ENCODE assay signal across 14 mouse cellular contexts in genomic region chr8:121589205-121589726, GRCm38 (mm10). TPM values are rescaled to one million over a fixed set of nuclear protein-coding genes. Genes with fewer than 3 reads are reported as not detected.
DNase-seq lines count a peak whose midpoint lies in the region; ATAC-seq and TF ChIP-seq lines count a peak whose summit lies in the region.
"Had no signal": no experiment of that assay in that cellular context is flagged by ENCODE, and none has a peak within 500 bp of the region (broad histone marks: within the 10 kb centered on the region; RNA-seq: fewer than 3 reads in every experiment).

No protein-coding gene starts in this region.

- no peaks in the 10 kb centered on the region for H3K27me3 ChIP-seq in heart, embryonic 12.5 days (replicated peaks)
- H3K27me3 ChIP-seq in heart, adult 2 months (ENCODE audit: control insufficient read depth, insufficient read depth, low read length) = no peaks in the 10 kb centered on the region
- H3K27me3 ChIP-seq in testis, adult 2 months (ENCODE audit: control insufficient read depth, insufficient read depth, low read length) = no peaks in the 10 kb centered on the region
- H3K27me3 ChIP-seq in intestine, postnatal 0 days (replicated peaks; ENCODE audit: control insufficient read depth, insufficient read depth, low read length) = no peaks in the 10 kb centered on the region
- H3K27me3 ChIP-seq: embryonic facial prominence, embryonic 15.5 days had no signal

- peak overlapping the region; percentile 97; the same call in 1 of the 2 replicates for H3K4me2 ChIP-seq in heart, embryonic 12.5 days
- H3K4me2 ChIP-seq in intestine, postnatal 0 days (replicated peaks; ENCODE audit: low read depth) = 0 out of 2 replicates have a peak overlapping the region, but pooled peaks have one; percentile 73

- no peak for ATAC-seq in heart, embryonic 12.5 days (ENCODE audit: insufficient number of reproducible peaks, low FRiP score)
- ATAC-seq in intestine, postnatal 0 days = no peak

- H3K9me3 ChIP-seq in heart, embryonic 12.5 days (replicated peaks) = no peaks in the 10 kb centered on the region
- H3K9me3 ChIP-seq in intestine, postnatal 0 days (ENCODE audit: control insufficient read depth) = no peaks in the 10 kb centered on the region
- H3K9me3 ChIP-seq: embryonic facial prominence, embryonic 15.5 days had no signal

- TF ChIP-seq EP300 in heart, adult 2 months (IDR thresholded peaks at IDR 0.05; ENCODE audit: insufficient read depth, low read depth, low read length) = no peak

- H3K36me3 ChIP-seq in heart, embryonic 12.5 days = peaks cover 11% of the 10 kb centered on the region
- H3K36me3 ChIP-seq in heart, adult 2 months (ENCODE audit: control insufficient read depth, insufficient read depth, low read length) = peaks cover 5% of the 10 kb centered on the region; the same call in 1 of the 2 replicates
- no peaks in the 10 kb centered on the region for H3K36me3 ChIP-seq in testis, adult 2 months (ENCODE audit: control insufficient read depth, insufficient read depth, low read length)
- peaks cover 12% of the 10 kb centered on the region for H3K36me3 ChIP-seq in intestine, postnatal 0 days (ENCODE audit: control insufficient read depth, insufficient read depth)

- peaks cover 9% of the 10 kb centered on the region for H3K79me2 ChIP-seq in heart, adult 2 months (replicated peaks; ENCODE audit: control insufficient read depth, insufficient read depth, low read length)

- peak overlapping the region; percentile 45; the same call in 1 of the 2 replicates for H3K9ac ChIP-seq in heart, embryonic 12.5 days
- no peak overlapping the region for H3K9ac ChIP-seq in heart, adult 2 months (ENCODE audit: low read depth, low read length)
- H3K9ac ChIP-seq in intestine, postnatal 0 days (ENCODE audit: low read depth, low read length) = no peak overlapping the region
- H3K9ac ChIP-seq: embryonic facial prominence, embryonic 15.5 days had no signal

- 15% methylated on average over 2 of the region's 2 CpGs for WGBS in heart, embryonic 12.5 days
- 29% methylated on average over 2 of the region's 2 CpGs for WGBS in heart, adult 2 months
- 34% methylated on average over 2 of the region's 2 CpGs for WGBS in intestine, postnatal 0 days

- H3K27ac ChIP-seq in heart, embryonic 12.5 days (ENCODE audit: poor library complexity, severe bottlenecking) = peak overlapping the region; percentile 32
- no peak overlapping the region; the same call in 1 of the 2 replicates for H3K27ac ChIP-seq in heart, adult 2 months
- H3K27ac ChIP-seq in testis, adult 2 months (ENCODE audit: control insufficient read depth, insufficient read depth, low read depth, low read length) = peak overlapping the region; percentile 87
- no peak overlapping the region for H3K27ac ChIP-seq in intestine, postnatal 0 days (ENCODE audit: low read depth, low read length)

- no peak for DNase-seq in heart, adult 2 months
- no peak for DNase-seq in testis, postnatal 14 days (ENCODE audit: low spot score)
- DNase-seq in adrenal gland, postnatal 36 days = no peak
- DNase-seq in urinary bladder, postnatal 36 days (ENCODE audit: low spot score in 2 of 2) = no peak
- DNase-seq in kidney, adult 8-10 months = no peak
- DNase-seq: kidney, postnatal 36 days; thymus, adult 2 months had no signal

- intact Hi-C loops in heart, adult 2 months (cut with DNase I) = no loop called here

- H3K4me3 ChIP-seq in heart, embryonic 12.5 days = no peak overlapping the region
- H3K4me3 ChIP-seq in heart, adult 2 months = no peak overlapping the region
- peak overlapping the region; percentile 90 for H3K4me3 ChIP-seq in testis, adult 2 months (ENCODE audit: control insufficient read depth, low read depth, low read length)
- H3K4me3 ChIP-seq in intestine, postnatal 0 days (ENCODE audit: low read depth, low read length) = no peak overlapping the region

- H3K4me1 ChIP-seq in heart, embryonic 12.5 days (replicated peaks) = peaks cover 24% of the 10 kb centered on the region
- H3K4me1 ChIP-seq in heart, adult 2 months (ENCODE audit: control insufficient read depth, insufficient read depth, low read length) = peaks cover 25% of the 10 kb centered on the region
- peaks cover 29% of the 10 kb centered on the region for H3K4me1 ChIP-seq in testis, adult 2 months (ENCODE audit: control insufficient read depth, insufficient read depth, low read length)
- peaks cover 14% of the 10 kb centered on the region for H3K4me1 ChIP-seq in intestine, postnatal 0 days (replicated peaks; ENCODE audit: control insufficient read depth, insufficient read depth, low read length)

- no peak for TF ChIP-seq CTCF in heart, adult 2 months (IDR thresholded peaks at IDR 0.05)
- no peak for TF ChIP-seq CTCF in testis, adult 2 months (IDR thresholded peaks at IDR 0.05; ENCODE audit: control insufficient read depth, insufficient read depth, insufficient replicate concordance, low read depth, low read length)
- TF ChIP-seq CTCF in intestine, postnatal 0 days (IDR thresholded peaks at IDR 0.05; ENCODE audit: low read depth) = no peak

- TF ChIP-seq POLR2A in heart, adult 2 months (IDR thresholded peaks at IDR 0.05; ENCODE audit: insufficient read depth, low read depth, low read length) = no peak
- TF ChIP-seq POLR2A in testis, adult 2 months (IDR thresholded peaks at IDR 0.05; ENCODE audit: control insufficient read depth, low read depth, low read length) = no peak

RNA-seq across cellular contexts. Expression of gene Map1lc3b, which starts 0.9 kb away (rescaled TPM):
- polyA plus RNA-seq in heart, embryonic 12.5 days (2016; fragmentation: Nextera tagmentation; extraction: Ambion mirVana) = 176 and 182 TPM in 2 replicates
- 100 to 1,000 TPM; 235 to 277 TPM for total RNA-seq in heart, adult 2 months (2021)
- 129 and 131 TPM in 2 replicates for polyA plus RNA-seq in heart, adult 2 months (2012; rRNA removed)
- polyA plus RNA-seq in testis, adult 2 months (2012; rRNA removed) = 22.6 and 26.5 TPM in 2 replicates
- 264 and 267 TPM in 2 replicates for polyA plus RNA-seq in intestine, postnatal 0 days (2015; fragmentation: Nextera tagmentation; extraction: Ambion mirVana)
- total RNA-seq in adrenal gland, postnatal 36 days (2021) = 100 to 1,000 TPM; 179 to 206 TPM

RNA-seq across cellular contexts. Expression of gene Fbxo31, which starts 10.7 kb away (rescaled TPM):
- polyA plus RNA-seq in heart, embryonic 12.5 days (2016; fragmentation: Nextera tagmentation; extraction: Ambion mirVana) = 13.7 and 15.7 TPM in 2 replicates
- 100 to 1,000 TPM in 1 of 2 experiments, 10 to 100 TPM in 1; 96.7 to 124 TPM for total RNA-seq in heart, adult 2 months (2021)
- 74.4 and 106 TPM in 2 replicates for polyA plus RNA-seq in heart, adult 2 months (2012; rRNA removed)
- polyA plus RNA-seq in testis, adult 2 months (2012; rRNA removed) = 6.1 and 6.8 TPM in 2 replicates
- 4.5 and 5.6 TPM in 2 replicates for polyA plus RNA-seq in intestine, postnatal 0 days (2015; fragmentation: Nextera tagmentation; extraction: Ambion mirVana)
- total RNA-seq in adrenal gland, postnatal 36 days (2021) = 10 to 100 TPM; 45.4 to 54.8 TPM

RNA-seq across cellular contexts. Expression of gene 1700018B08Rik, which starts 45.1 kb away (rescaled TPM):
- not detected in 2 replicates for polyA plus RNA-seq in heart, embryonic 12.5 days (2016; fragmentation: Nextera tagmentation; extraction: Ambion mirVana)
- not detected for total RNA-seq in heart, adult 2 months (2021)
- 0.41 TPM in 1 of 2 replicates, not detected in the other for polyA plus RNA-seq in heart, adult 2 months (2012; rRNA removed)
- 438 and 472 TPM in 2 replicates for polyA plus RNA-seq in testis, adult 2 months (2012; rRNA removed)
- polyA plus RNA-seq in intestine, postnatal 0 days (2015; fragmentation: Nextera tagmentation; extraction: Ambion mirVana) = not detected in 2 replicates
- total RNA-seq in adrenal gland, postnatal 36 days (2021) = not detected
- polyA plus RNA-seq: CD4-positive, CD25-positive, alpha-beta regulatory T cell, adult 4 months; embryonic facial prominence, embryonic 15.5 days; limb, embryonic 14.5 days; midbrain, embryonic 16.5 days had no signal

Comparison
In these comparisons a context has a peak if more than half of its experiments do, and no peak if none do; other contexts are left out.
1. H3K27ac ChIP-seq: peak in heart, embryonic 12.5 days (single experiment) and testis, adult 2 months (single experiment); none in heart, adult 2 months (single experiment) and intestine, postnatal 0 days (single experiment).
2. RNA of gene 1700018B08Rik, which starts 45.1 kb away (polyA plus RNA-seq): 438 to 472 TPM in testis, adult 2 months; 0.41 TPM in heart, adult 2 months, not detected in heart, embryonic 12.5 days and not detected in intestine, postnatal 0 days; every median in the first group is over 100 times any median in the second.